Mouse (Mus musculus) C2C12 (cell line): ENCODE data around the gene Pllp.

Experiments
- CEBPB ChIP-seq: IDR thresholded peaks from one replicate; pipeline ENCODE4 v1.6.1; 2011; ENCODE audit warnings: low read depth, mild to moderate bottlenecking, control low read depth, moderate library complexity
- CTCF ChIP-seq: IDR thresholded peaks from one replicate; pipeline ENCODE4 v1.5.1; 2011; ENCODE audit not compliant: control insufficient read depth, insufficient read depth, insufficient read length

GRCm38 (mm10) chr8:94703972-94704668, 8.0 kb upstream of the Pllp start:
- TF ChIP-seq CEBPB (no peak), CTCF (peak; percentile 36)
